Mouse (Mus musculus) midbrain, embryonic 12.5 days (tissue): ENCODE data around the gene Mfsd8. TPM values are rescaled to one million over a fixed set of nuclear protein-coding genes. Genes with fewer than 3 reads are reported as not detected.

Experiments
- ATAC-seq: fragments of 200-750 bp; cut with Nextera tagmentation; 2 replicates; pipeline ENCODE4 v1.8.0; 2017; ENCODE audit warnings: low read depth, moderate TSS enrichment, moderate library complexity; ENCODE audit not compliant: low FRiP score
- H3K27ac ChIP-seq: fragments of 300-500 bp; sonication (generic); replicated peaks from 2 replicates; pipeline ENCODE4 v1.5.1; 2016; ENCODE audit warnings: mild to moderate bottlenecking
- H3K27me3 ChIP-seq: fragments of 300-500 bp; sonication (generic); 2 replicates; pipeline ENCODE4 v1.6.1; 2016; ENCODE audit warnings: mild to moderate bottlenecking
- H3K36me3 ChIP-seq: fragments of 300-500 bp; sonication (generic); 2 replicates; pipeline ENCODE4 v1.6.1; 2016
- H3K4me1 ChIP-seq: fragments of 300-500 bp; sonication (generic); 2 replicates; pipeline ENCODE4 v1.6.1; 2016
- H3K4me2 ChIP-seq: fragments of 300-500 bp; sonication (generic); replicated peaks from 2 replicates; pipeline ENCODE4 v1.6.1; 2016; ENCODE audit warnings: mild to moderate bottlenecking, moderate library complexity
- H3K4me3 ChIP-seq: fragments of 300-500 bp; sonication (generic); 2 replicates; pipeline ENCODE4 v1.5.1; 2016; ENCODE audit warnings: mild to moderate bottlenecking
- H3K9ac ChIP-seq: fragments of 300-500 bp; sonication (generic); replicated peaks from 2 replicates; pipeline ENCODE4 v1.6.1; 2016; ENCODE audit warnings: mild to moderate bottlenecking, moderate library complexity
- H3K9me3 ChIP-seq: fragments of 300-500 bp; sonication (generic); 2 replicates; pipeline ENCODE4 v1.6.1; 2016; ENCODE audit warnings: mild to moderate bottlenecking
- WGBS: fragments of 180-500 bp; shearing (Covaris S2); methylation state at CpG from one replicate; pipeline ENCODE4 v1.1.7; 2016; 5-methylcytosine and 5-hydroxymethylcytosine counted together
- polyA plus RNA-seq: library from polyadenylated mRNA; unstranded; fragments of >200 nt; fragmentation: Nextera tagmentation; extraction: Ambion mirVana; gene quantifications from 2 replicates; pipeline ENCODE4 v1.2.1, GENCODE M21; 2016

The Mfsd8 gene
- polyA plus RNA-seq, 1 experiment from 2014 or later, result 9.7 TPM

DNA sequence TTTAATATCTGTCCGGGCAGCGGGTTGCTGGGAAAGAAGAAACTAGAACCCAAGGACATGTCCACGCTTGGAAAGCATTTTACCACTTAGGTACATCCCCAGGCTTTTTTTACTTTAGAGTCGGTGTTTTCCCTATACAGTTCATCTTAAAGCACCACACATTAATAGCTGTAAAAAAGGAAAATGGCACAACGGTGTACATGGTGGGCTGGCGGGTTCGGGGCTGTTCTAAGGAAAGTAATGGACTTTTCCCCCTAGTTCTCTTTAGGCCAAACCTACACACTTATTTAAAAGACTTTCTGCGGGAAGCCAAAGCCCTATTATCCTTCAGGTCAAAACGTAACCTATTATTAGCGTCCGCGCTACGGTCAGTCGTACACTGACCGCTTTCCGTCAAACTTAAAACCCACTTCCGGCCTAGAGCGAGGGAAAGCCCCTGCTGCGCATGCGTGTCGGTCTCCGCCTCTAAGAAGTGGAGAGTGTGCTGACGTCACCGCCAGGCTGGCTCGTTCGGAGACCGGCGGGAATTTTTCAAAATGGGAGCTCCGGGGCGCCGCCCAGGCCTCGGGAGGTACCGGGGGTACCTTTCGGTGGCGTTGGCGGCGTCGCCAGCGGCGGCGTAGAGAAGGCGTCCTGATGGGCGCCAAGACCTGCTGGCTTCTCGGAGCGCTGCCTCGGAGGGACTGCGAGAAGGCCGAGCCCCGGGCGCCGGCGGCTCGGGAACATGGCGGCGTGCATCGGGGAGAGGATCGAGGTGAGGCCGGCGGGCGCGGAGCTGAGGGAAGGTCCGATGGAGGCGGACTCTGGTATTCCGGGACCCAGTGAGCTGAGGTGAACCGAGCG is 46.9 kb downstream of the Mfsd8 start, which contains the start of gene Plk4:
Gene Plk4 (plus strand): TSS at position 490 of the 843 bp plus-strand sequence.
- H3K9ac ChIP-seq, result peak within 1 kb of the TSS; percentile 87
- H3K27ac ChIP-seq, result peak within 1 kb of the TSS; percentile 52
- no peaks in the 10 kb centered on the region for H3K9me3 ChIP-seq
- peaks cover 11% of the 10 kb centered on the region for H3K4me1 ChIP-seq
- ATAC-seq, result peak; percentile 97
- whole genome bisulfite sequencing, result 2% methylated on average over 66 of the region's 66 CpGs
- peak within 1 kb of the TSS; percentile 89 for H3K4me3 ChIP-seq
- peaks cover 10% of the 10 kb centered on the region; the same call in 1 of the 2 replicates for H3K36me3 ChIP-seq
- H3K27me3 ChIP-seq, result no peaks in the 10 kb centered on the region
- peak within 1 kb of the TSS; percentile 91 for H3K4me2 ChIP-seq

GRCm38 (mm10) chr3:40798500-40798899 is 48.2 kb downstream of the Mfsd8 start:
- 0 out of 2 replicates have a peak, but pooled peaks have one; percentile 35 for ATAC-seq
- Histone ChIP-seq H3K9me3 (no peaks in the 10 kb centered on the region), H3K4me1 (peaks cover 11% of the 10 kb centered on the region), H3K36me3 (peaks cover 7% of the 10 kb centered on the region; the same call in 1 of the 2 replicates), H3K4me3 (no peak overlapping the region), H3K27ac (no peak overlapping the region), H3K4me2 (no peak overlapping the region), H3K27me3 (no peaks in the 10 kb centered on the region), H3K9ac (no peak overlapping the region)
- 41% methylated on average over 7 of the region's 7 CpGs for WGBS

- Histone ChIP-seq H3K9me3 (no peaks in the 10 kb centered on the region), H3K9ac (no peak overlapping the region), H3K36me3 (peaks cover 11% of the 10 kb centered on the region; the same call in 1 of the 2 replicates), H3K4me1 (peaks cover 11% of the 10 kb centered on the region), H3K27ac (no peak overlapping the region), H3K4me2 (no peak overlapping the region), H3K4me3 (no peak overlapping the region), H3K27me3 (no peaks in the 10 kb centered on the region)
- no peak for ATAC-seq
- WGBS, result 91% methylated on average over 1 of the region's 1 CpGs
Measured at GRCm38 (mm10) chr3:40798054-40798453, 48.6 kb downstream of the Mfsd8 start.

DNA sequence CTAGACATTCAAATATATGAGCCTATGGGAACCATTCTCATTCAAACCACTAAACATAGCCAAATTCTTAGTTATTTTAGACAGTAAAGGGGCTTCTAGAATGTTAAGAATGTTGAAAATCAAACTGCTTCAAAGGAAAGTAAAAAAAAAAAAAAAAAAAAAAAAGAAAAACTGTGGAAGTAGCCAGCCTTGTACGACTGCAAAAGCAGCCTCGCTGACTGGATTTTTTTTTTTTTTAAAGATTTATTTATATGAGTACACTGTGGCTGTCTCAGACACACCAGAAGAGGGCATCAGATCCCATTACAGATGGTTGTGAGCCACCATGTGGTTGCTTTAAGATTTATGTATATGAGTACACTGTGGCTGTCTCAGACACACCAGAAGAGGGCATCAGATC is 52.9 kb downstream of the Mfsd8 start:
- 95% methylated on average over 2 of the region's 2 CpGs for WGBS
- no peak for ATAC-seq
- Histone ChIP-seq H3K27me3 (no peaks in the 10 kb centered on the region), H3K9ac (no peak overlapping the region), H3K4me3 (no peak overlapping the region), H3K36me3 (peaks cover 20% of the 10 kb centered on the region), H3K27ac (no peak overlapping the region), H3K9me3 (no peaks in the 10 kb centered on the region), H3K4me2 (no peak overlapping the region), H3K4me1 (no peaks in the 10 kb centered on the region)

Other genes starting within 250 kb of the Mfsd8 start
- gene Slc25a31, start 138.0 kb downstream of the Mfsd8 start, polyA plus RNA-seq, result 0.14 and 0.17 TPM in 2 replicates
- 64.1 and 72.4 TPM in 2 replicates for gene Hspa4l, start 102.4 kb downstream of the Mfsd8 start, polyA plus RNA-seq
- gene Plk4, start 46.9 kb downstream of the Mfsd8 start, polyA plus RNA-seq, result 54.7 and 55.2 TPM in 2 replicates
- 13.8 TPM in 2 replicates for gene Abhd18, start 84 bp upstream of the Mfsd8 start, polyA plus RNA-seq
- gene 1700034I23Rik, start 55.7 kb upstream of the Mfsd8 start, polyA plus RNA-seq, result 0.25 and 0.41 TPM in 2 replicates
- gene Larp1b, start 102.9 kb upstream of the Mfsd8 start, polyA plus RNA-seq, result 2.2 and 4.3 TPM in 2 replicates
- 38.3 and 38.8 TPM in 2 replicates for gene Pgrmc2, start 236.2 kb upstream of the Mfsd8 start, polyA plus RNA-seq